Mouse (Mus musculus) embryo, embryonic 10 days (tissue): ENCODE results near the gene R3hdm4.
"Not testable (repeated sequence)": the region's sequence is repeated elsewhere in the genome, so short reads cannot be mapped to it uniquely, and the experiment has no call there.

ENCODE experiments used
- DNase-seq: peaks from one replicate; pipeline ENCODE4 v3.0.0-alpha.2; 2015; ENCODE audit warnings: low spot score

Gene R3hdm4

GRCm38 (mm10) chr10:79897316-79898245 lies 23.4 kb downstream of the R3hdm4 start:
- DNase-seq, result peak; percentile 33

- no peak for DNase-seq
Observed at GRCm38 (mm10) chr10:79896814-79897213, 24.2 kb downstream of the R3hdm4 start.

- DNase-seq, result no peak
Observed at GRCm38 (mm10) chr10:79896306-79896705, 24.7 kb downstream of the R3hdm4 start.

- peak; percentile 86 for DNase-seq
Observed at GRCm38 (mm10) chr10:79892451-79893118, 28.4 kb downstream of the R3hdm4 start.

GRCm38 (mm10) chr10:79890670-79891069 lies 30.3 kb downstream of the R3hdm4 start, which contains the start of gene Cfd:
Gene Cfd, plus strand, starts transcription at chr10:79890853.
- DNase-seq, result no peak

GRCm38 (mm10) chr10:79889386-79889785 lies 31.6 kb downstream of the R3hdm4 start:
- DNase-seq, result no peak

- no peak for DNase-seq
Observed at GRCm38 (mm10) chr10:79886611-79887010, 34.4 kb downstream of the R3hdm4 start.

GRCm38 (mm10) chr10:79886054-79886453 lies 35.0 kb downstream of the R3hdm4 start, which contains the start of gene Elane:
Gene Elane, plus strand, starts transcription at chr10:79886247.
- DNase-seq, result no peak

GRCm38 (mm10) chr10:79884938-79885337 lies 36.1 kb downstream of the R3hdm4 start:
- DNase-seq, result not testable (repeated sequence)

GRCm38 (mm10) chr10:79884446-79884845 lies 36.6 kb downstream of the R3hdm4 start:
- no peak for DNase-seq

GRCm38 (mm10) chr10:79883297-79884084 lies 37.5 kb downstream of the R3hdm4 start:
- DNase-seq, result peak; percentile 88

- peak; percentile 55 for DNase-seq
Observed at GRCm38 (mm10) chr10:79881981-79882380, 39.0 kb downstream of the R3hdm4 start.

- no peak for DNase-seq
Observed at GRCm38 (mm10) chr10:79880721-79881120, 40.3 kb downstream of the R3hdm4 start.

GRCm38 (mm10) chr10:79879527-79879926 lies 41.5 kb downstream of the R3hdm4 start:
- DNase-seq, result no peak

GRCm38 (mm10) chr10:79877757-79878156 lies 43.3 kb downstream of the R3hdm4 start:
- no peak for DNase-seq

GRCm38 (mm10) chr10:79877174-79877573 lies 43.8 kb downstream of the R3hdm4 start:
- no peak for DNase-seq

- DNase-seq, result peak; percentile 72
Observed at GRCm38 (mm10) chr10:79874290-79874862, 46.6 kb downstream of the R3hdm4 start, which contains the start of the genes Prtn3 and Plppr3. Gene Prtn3, plus strand, starts transcription at chr10:79874476. Gene Plppr3, minus strand, starts transcription at chr10:79874634.

GRCm38 (mm10) chr10:79873715-79874289 lies 47.2 kb downstream of the R3hdm4 start:
- DNase-seq, result no peak

GRCm38 (mm10) chr10:79873313-79873712 lies 47.7 kb downstream of the R3hdm4 start:
- no peak for DNase-seq

- no peak for DNase-seq
Observed at GRCm38 (mm10) chr10:79872862-79873261, 48.1 kb downstream of the R3hdm4 start.

- DNase-seq, result no peak
Observed at GRCm38 (mm10) chr10:79871845-79872244, 49.2 kb downstream of the R3hdm4 start.
